Mouse (Mus musculus) kidney, embryonic 14.5 days (tissue): ENCODE measurements around the gene Spout1. TPM values are rescaled to one million over a fixed set of nuclear protein-coding genes. Genes with fewer than 3 reads are reported as not detected.

ENCODE experiments used
- ATAC-seq: fragments of 200-750 bp; cut with Nextera tagmentation; 2 replicates; pipeline ENCODE4 v1.8.0; 2017; ENCODE audit warnings: moderate number of reproducible peaks, mild to moderate bottlenecking, moderate TSS enrichment, moderate library complexity; ENCODE audit not compliant: low FRiP score, low TSS enrichment
- H3K27ac ChIP-seq: fragments of 300-500 bp; sonication (generic); 2 replicates; pipeline ENCODE4 v1.5.1; 2014; ENCODE audit warnings: low read depth, mild to moderate bottlenecking, low read length, moderate library complexity, mixed read lengths
- H3K27me3 ChIP-seq: fragments of 300-500 bp; sonication (generic); 2 replicates; pipeline ENCODE4 v1.6.1; 2014; ENCODE audit warnings: mild to moderate bottlenecking, low read length; ENCODE audit not compliant: control insufficient read depth, insufficient read depth
- H3K36me3 ChIP-seq: fragments of 300-500 bp; sonication (generic); 2 replicates; pipeline ENCODE4 v1.6.1; 2014; ENCODE audit warnings: low read length, mixed read lengths; ENCODE audit not compliant: control insufficient read depth, insufficient read depth
- H3K4me1 ChIP-seq: fragments of 300-500 bp; sonication (generic); 2 replicates; pipeline ENCODE4 v1.6.1; 2014; ENCODE audit warnings: low read length, mixed read lengths; ENCODE audit not compliant: control insufficient read depth, insufficient read depth
- H3K4me2 ChIP-seq: fragments of 300-500 bp; sonication (generic); replicated peaks from 2 replicates; pipeline ENCODE4 v1.6.1; 2014; ENCODE audit warnings: low read depth, mild to moderate bottlenecking, low read length
- H3K4me3 ChIP-seq: fragments of 300-500 bp; sonication (generic); 2 replicates; pipeline ENCODE4 v1.5.1; 2014; ENCODE audit warnings: mild to moderate bottlenecking, low read length
- H3K9ac ChIP-seq: fragments of 300-500 bp; sonication (generic); 2 replicates; pipeline ENCODE4 v1.6.1; 2014; ENCODE audit warnings: low read depth, mild to moderate bottlenecking, low read length, moderate library complexity
- H3K9me3 ChIP-seq: fragments of 300-500 bp; sonication (generic); 2 replicates; pipeline ENCODE4 v1.6.1; 2016; ENCODE audit warnings: low read length; ENCODE audit not compliant: control insufficient read depth
- WGBS: fragments of 180-500 bp; shearing (Covaris S2); extraction: QIAGEN DNeasy Blood & Tissue Kit; methylation state at CpG from one replicate; pipeline ENCODE4 v1.1.7; 2014; 5-methylcytosine and 5-hydroxymethylcytosine counted together
- polyA plus RNA-seq: library from polyadenylated mRNA; unstranded; fragments of >200 nt; fragmentation: Nextera tagmentation; extraction: Ambion mirVana; gene quantifications from 2 replicates; pipeline ENCODE4 v1.2.1, GENCODE M21; 2014

Spout1 gene
- polyA plus RNA-seq = 58.2 and 77.0 TPM in 2 replicates

DNA sequence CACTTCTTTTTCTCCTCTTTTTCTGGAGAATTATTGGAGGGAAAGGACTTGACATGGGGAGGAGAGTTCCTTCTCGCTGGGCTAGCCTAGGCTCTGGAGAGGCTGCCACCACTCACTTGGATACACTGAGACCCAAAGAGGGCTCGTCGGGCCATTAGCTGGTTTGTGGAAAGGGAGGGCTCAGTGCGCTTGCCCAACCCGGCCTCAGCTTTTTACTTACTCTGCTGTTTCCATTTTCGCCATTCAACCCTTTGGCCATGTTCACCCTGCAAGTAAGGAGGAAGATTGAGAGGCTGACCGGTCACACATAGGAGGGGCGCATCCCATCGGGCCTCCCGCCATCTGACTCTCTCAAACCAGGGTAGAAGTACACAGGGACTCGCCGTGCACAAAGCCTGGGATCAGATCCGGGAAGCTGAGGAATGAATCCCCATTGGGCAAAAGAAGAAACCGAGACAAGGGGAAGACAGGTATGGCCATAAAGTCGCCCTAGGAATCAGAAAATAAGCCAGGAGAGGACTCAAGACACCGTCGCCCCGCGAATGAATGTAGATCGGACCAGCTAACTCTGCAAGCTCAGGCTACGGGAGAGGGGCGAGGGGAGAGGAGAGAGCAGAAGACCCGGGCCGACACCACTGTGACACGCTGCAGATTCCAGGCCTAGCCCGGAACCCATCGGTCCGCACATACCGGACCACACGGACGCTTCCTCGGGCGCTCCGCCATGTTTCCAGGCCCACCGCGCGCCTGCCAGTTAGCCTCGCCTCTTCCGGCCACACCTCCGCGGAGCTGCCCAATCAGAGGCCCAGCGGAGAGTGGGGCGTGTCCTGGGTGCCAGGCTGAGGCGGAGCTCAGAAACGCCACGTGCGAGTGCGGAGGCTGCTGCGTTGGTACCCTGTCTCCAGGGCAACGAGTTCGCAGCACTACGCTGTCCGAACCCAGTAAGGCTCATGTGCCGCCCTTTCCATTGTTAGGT, at the start of gene Spout1:
Gene Spout1 (minus strand): TSS at position 760 of the 976 bp plus-strand sequence.
- Histone ChIP-seq H3K9ac (peak within 1 kb of the TSS; percentile 79), H3K4me1 (peaks cover 8% of the 10 kb centered on the region), H3K36me3 (peaks cover 39% of the 10 kb centered on the region), H3K9me3 (0 out of 2 replicates have a peak, but pooled peaks cover 3% of the 10 kb centered on the region), H3K27ac (peak within 1 kb of the TSS; percentile 56; the same call in 1 of the 2 replicates), H3K4me3 (peak within 1 kb of the TSS; percentile 81), H3K27me3 (no peaks in the 10 kb centered on the region), H3K4me2 (peak within 1 kb of the TSS; percentile 82)
- WGBS = 2% methylated on average over 51 of the region's 54 CpGs
- peak; percentile 97 for ATAC-seq

DNA sequence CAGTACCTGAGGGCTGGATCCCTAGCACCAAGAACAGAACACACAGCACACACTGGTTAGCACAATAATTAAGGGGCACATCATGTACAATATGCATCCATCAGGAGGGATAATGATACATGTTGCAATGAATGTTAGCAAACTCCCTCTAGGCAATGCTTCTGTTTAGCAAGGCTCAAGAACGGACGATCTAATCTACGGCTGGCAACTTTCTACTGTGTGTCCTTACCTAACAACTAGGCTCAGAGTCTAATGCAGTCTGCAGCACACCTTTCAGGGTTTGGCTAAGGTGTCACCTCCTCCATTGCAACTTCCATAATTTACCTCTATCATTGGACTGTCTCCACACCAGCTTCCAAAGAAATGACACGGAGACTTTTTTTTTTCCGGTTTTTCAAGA, 38.0 kb upstream of the Spout1 start:
- Histone ChIP-seq H3K4me2 (no peak overlapping the region), H3K4me1 (no peaks in the 10 kb centered on the region), H3K9me3 (no peaks in the 10 kb centered on the region), H3K27ac (no peak overlapping the region), H3K27me3 (no peaks in the 10 kb centered on the region), H3K4me3 (no peak overlapping the region), H3K36me3 (no peaks in the 10 kb centered on the region), H3K9ac (no peak overlapping the region)
- 90% methylated on average over 5 of the region's 5 CpGs for WGBS
- ATAC-seq = no peak

DNA sequence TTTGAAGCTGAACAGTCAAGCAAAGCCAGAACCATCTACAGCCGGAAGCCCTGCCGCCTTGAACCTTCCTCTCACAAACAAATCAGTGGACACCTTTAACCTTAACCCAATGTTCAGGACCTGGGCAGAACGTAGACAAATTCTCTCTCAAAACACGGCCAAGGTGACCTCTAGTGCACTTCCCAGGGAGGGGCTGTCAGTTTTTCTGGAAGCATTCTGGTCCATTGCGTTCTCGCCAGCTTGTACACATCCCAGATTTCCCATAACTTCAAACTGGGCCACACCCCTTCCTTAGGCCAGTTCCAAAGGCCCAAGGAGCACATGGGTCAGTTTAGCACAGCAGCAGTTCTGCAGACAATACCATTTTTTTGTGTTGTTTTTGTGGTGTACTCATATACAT, 37.2 kb upstream of the Spout1 start:
- no peaks in the 10 kb centered on the region for H3K9me3 ChIP-seq
- WGBS = 58% methylated on average over 6 of the region's 6 CpGs
- H3K27me3 ChIP-seq = no peaks in the 10 kb centered on the region

DNA sequence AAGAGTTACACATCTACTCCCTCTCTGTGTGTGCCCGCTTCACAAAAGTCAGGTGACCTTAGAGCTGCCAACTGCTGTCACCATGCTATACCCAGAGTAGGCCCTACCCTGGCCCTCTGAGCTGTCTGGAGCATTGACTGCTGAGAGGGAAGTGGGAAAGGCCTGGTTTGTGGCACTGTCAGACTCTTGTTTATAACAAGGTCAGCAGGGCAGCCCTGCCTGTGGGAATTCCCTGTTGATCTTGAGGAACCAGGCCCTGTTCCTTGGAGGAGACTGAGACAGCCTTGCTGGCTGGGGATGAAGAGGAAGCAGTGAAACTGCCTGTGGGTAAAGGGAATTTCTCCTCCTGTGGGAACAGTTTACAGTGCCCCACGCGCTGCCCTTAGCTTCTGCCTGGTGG, 36.5 kb upstream of the Spout1 start:
- Histone ChIP-seq H3K36me3 (no peaks in the 10 kb centered on the region), H3K4me1 (no peaks in the 10 kb centered on the region), H3K4me2 (no peak overlapping the region), H3K27ac (no peak overlapping the region), H3K4me3 (no peak overlapping the region), H3K9ac (no peak overlapping the region), H3K27me3 (no peaks in the 10 kb centered on the region), H3K9me3 (no peaks in the 10 kb centered on the region)
- ATAC-seq = no peak
- WGBS = 77% methylated on average over 3 of the region's 3 CpGs

More for the DNA sequence above, 37.2 kb upstream of the Spout1 start:
- Histone ChIP-seq H3K4me1 (no peaks in the 10 kb centered on the region), H3K27ac (no peak overlapping the region), H3K9ac (no peak overlapping the region), H3K4me2 (no peak overlapping the region), H3K4me3 (no peak overlapping the region), H3K36me3 (no peaks in the 10 kb centered on the region)
- no peak for ATAC-seq

DNA sequence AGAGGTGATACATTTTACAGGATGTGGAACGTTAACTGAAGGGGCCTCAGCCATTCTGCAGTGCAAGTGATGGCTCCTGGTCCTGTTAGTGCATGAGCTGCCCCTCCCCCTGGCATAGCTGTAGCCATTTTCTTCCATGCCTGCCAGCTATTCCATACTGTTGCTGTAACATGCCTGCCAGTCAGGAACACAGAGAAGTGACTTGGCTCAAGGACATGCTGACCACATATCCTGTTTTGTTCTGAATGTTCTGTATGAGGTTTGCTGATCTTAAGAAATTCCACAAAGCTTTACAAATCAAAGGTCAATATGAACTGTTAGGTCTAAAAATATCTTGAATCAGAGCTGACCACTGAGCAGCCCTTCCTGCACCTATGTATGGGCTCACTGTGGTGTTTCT, 34.7 kb upstream of the Spout1 start:
- no peaks in the 10 kb centered on the region for H3K4me1 ChIP-seq
- WGBS = 50% methylated on average over 1 of the region's 1 CpGs
- no peak overlapping the region for H3K4me3 ChIP-seq
- no peak overlapping the region for H3K9ac ChIP-seq
- no peaks in the 10 kb centered on the region for H3K27me3 ChIP-seq
- H3K27ac ChIP-seq = no peak overlapping the region
- no peaks in the 10 kb centered on the region for H3K9me3 ChIP-seq
- H3K36me3 ChIP-seq = no peaks in the 10 kb centered on the region
- ATAC-seq = no peak
- no peak overlapping the region for H3K4me2 ChIP-seq

DNA sequence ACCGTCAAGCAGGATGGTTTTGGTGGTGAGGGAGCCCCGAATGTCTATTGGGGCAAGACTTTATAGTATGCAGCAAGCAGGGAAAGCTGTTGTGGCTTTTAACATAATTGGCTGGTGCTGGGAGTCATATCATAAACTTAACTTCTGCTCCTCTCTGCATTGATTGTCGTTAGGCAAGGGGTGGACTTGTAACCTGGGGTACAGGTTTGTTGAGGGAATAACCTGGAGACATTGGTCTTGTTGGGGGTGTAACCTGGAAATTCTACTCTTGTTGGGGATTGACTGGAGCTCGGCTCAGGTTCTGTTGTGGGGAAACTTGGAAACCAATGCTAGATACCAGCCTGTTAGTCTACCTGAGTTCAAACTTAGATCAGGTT, 33.9 kb upstream of the Spout1 start:
- no peak overlapping the region for H3K4me2 ChIP-seq
- no peaks in the 10 kb centered on the region for H3K36me3 ChIP-seq
- ATAC-seq = no peak
- no peak overlapping the region for H3K9ac ChIP-seq
- H3K27ac ChIP-seq = no peak overlapping the region
- H3K4me1 ChIP-seq = no peaks in the 10 kb centered on the region
- no peaks in the 10 kb centered on the region for H3K27me3 ChIP-seq
- no peak overlapping the region for H3K4me3 ChIP-seq
- H3K9me3 ChIP-seq = no peaks in the 10 kb centered on the region
- WGBS = 79% methylated on average over 4 of the region's 4 CpGs

DNA sequence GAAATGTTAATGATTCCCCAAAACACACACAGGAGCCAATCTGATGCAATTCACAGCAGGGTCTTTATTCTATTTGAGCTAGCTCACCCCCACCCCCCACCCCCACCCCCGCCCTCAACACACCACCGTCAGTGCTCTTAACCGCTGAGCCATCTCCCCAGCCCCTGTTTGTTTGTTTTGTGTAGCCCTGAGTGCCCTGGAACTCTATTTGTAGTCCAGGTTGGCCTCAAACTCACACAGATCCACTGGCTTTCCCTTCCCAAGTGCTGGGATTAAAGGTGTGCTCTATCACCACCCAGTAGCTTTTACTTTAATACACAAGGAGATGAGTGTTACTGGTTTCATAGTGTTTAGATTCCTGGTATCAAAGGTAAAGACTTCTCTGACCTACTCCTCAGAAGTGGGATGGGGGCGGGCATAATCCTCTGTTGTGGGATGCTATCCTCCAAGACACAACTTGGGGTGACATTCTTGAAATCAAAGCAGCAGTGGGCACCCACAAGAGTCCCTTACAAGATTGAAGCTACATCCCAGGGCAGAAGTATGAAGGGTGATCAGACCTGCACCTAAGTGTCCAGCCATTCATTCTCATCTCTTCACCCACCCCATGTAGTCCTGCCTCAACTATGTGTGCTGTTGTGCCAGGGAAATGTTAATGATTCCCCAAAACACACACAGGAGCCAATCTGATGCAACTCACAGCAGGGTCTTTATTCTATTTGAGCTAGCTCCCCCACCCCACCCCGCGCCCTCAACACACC, 33.3 kb upstream of the Spout1 start:
- Histone ChIP-seq H3K9ac (no peak overlapping the region), H3K4me3 (no peak overlapping the region), H3K4me1 (peaks cover 4% of the 10 kb centered on the region; the same call in 1 of the 2 replicates), H3K9me3 (no peaks in the 10 kb centered on the region), H3K27me3 (no peaks in the 10 kb centered on the region), H3K4me2 (no peak overlapping the region), H3K27ac (no peak overlapping the region), H3K36me3 (no peaks in the 10 kb centered on the region)
- WGBS = 80% methylated on average over 6 of the region's 6 CpGs
- ATAC-seq = no peak

DNA sequence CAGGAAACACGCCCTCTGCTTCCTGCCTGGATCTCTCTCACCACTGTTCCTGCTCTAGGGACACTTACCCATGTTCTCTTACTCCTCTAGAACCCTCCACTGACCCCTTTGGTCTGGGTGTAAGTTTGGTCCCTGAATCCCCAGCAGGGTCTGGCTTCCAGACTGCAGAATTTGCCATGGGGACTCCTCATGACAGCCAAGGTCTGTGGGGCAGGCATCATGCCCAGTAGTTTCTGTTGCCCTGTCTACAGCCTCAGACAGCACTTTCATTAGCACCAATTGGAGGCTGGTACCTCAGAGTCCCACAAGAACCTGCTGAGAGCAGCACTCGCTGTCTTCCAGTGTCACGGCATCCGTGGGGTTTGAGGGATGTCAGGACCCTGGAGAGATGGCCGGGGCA, 29.6 kb upstream of the Spout1 start:
- peaks cover 13% of the 10 kb centered on the region; the same call in 1 of the 2 replicates for H3K4me1 ChIP-seq
- WGBS = 77% methylated on average over 5 of the region's 5 CpGs
- H3K27ac ChIP-seq = no peak overlapping the region
- ATAC-seq = no peak
- no peaks in the 10 kb centered on the region for H3K9me3 ChIP-seq
- no peaks in the 10 kb centered on the region for H3K36me3 ChIP-seq
- H3K4me3 ChIP-seq = no peak overlapping the region
- H3K9ac ChIP-seq = no peak overlapping the region
- no peak overlapping the region for H3K4me2 ChIP-seq
- H3K27me3 ChIP-seq = no peaks in the 10 kb centered on the region

DNA sequence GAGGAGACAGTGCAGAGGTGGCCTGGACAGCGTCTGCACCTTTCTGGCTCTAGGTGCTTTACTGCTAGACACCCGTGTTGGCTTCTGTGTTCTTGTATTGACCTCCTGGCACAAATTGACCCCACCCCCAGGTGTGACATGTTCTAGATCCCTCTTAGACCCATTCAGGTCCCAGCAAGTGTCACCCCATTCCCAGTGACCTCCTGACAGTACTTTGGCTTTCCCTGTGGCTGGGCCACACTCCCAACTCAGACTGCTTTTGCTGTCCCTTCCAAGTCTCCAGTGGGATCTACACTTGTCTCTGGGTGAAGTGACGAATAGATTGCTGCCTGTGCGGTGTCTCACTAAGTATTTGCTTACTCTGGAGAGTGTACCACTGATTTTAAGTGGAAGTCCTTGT, 29.1 kb upstream of the Spout1 start:
- ATAC-seq = no peak
- Histone ChIP-seq H3K4me3 (no peak overlapping the region), H3K36me3 (no peaks in the 10 kb centered on the region), H3K27ac (no peak overlapping the region), H3K4me1 (peaks cover 13% of the 10 kb centered on the region; the same call in 1 of the 2 replicates), H3K4me2 (no peak overlapping the region), H3K9ac (no peak overlapping the region), H3K27me3 (no peaks in the 10 kb centered on the region), H3K9me3 (no peaks in the 10 kb centered on the region)
- WGBS = 88% methylated on average over 4 of the region's 4 CpGs
